Mouse (Mus musculus): Measurements from ENCODE around the gene Ppm1h.

Gene Ppm1h

GRCm38 (mm10) chr10:122857155-122857554, 178.6 kb downstream of the Ppm1h start:
- no peak for DNase-seq (ENCODE audit: low spot score in 2 of 2)

- no peak for DNase-seq (ENCODE audit: low spot score in 2 of 2)
These were observed 180.5 kb downstream of the Ppm1h start for GRCm38 (mm10) chr10:122858904-122859641.

GRCm38 (mm10) chr10:122859642-122859997, 181.1 kb downstream of the Ppm1h start:
- no peak for DNase-seq (ENCODE audit: low spot score in 2 of 2)

- DNase-seq (ENCODE audit: low spot score in 2 of 2) = no peak
These were observed 181.5 kb downstream of the Ppm1h start for GRCm38 (mm10) chr10:122860076-122860475.

- no peak for DNase-seq (ENCODE audit: low spot score in 2 of 2)
These were observed 183.3 kb downstream of the Ppm1h start for GRCm38 (mm10) chr10:122861696-122862385.

GRCm38 (mm10) chr10:122862386-122863023, 183.9 kb downstream of the Ppm1h start:
- DNase-seq (ENCODE audit: low spot score in 2 of 2) = no peak

GRCm38 (mm10) chr10:122869865-122870503, 191.4 kb downstream of the Ppm1h start:
- no peak for DNase-seq (ENCODE audit: low spot score in 2 of 2)

GRCm38 (mm10) chr10:122870848-122871494, 192.4 kb downstream of the Ppm1h start:
- no peak for DNase-seq (ENCODE audit: low spot score in 2 of 2)

- no peak for DNase-seq (ENCODE audit: low spot score in 2 of 2)
These were observed 194.2 kb downstream of the Ppm1h start for GRCm38 (mm10) chr10:122872720-122873119.

- no peak for DNase-seq (ENCODE audit: low spot score in 2 of 2)
These were observed 198.4 kb downstream of the Ppm1h start for GRCm38 (mm10) chr10:122876964-122877363.

- no peak for DNase-seq (ENCODE audit: low spot score in 2 of 2)
These were observed 198.9 kb downstream of the Ppm1h start for GRCm38 (mm10) chr10:122877436-122877835.

GRCm38 (mm10) chr10:122881456-122881855, 202.9 kb downstream of the Ppm1h start:
- no peak for DNase-seq (ENCODE audit: low spot score in 2 of 2)

- no peak for DNase-seq (ENCODE audit: low spot score in 2 of 2)
These were observed 204.1 kb downstream of the Ppm1h start for GRCm38 (mm10) chr10:122882614-122883013.

GRCm38 (mm10) chr10:122883823-122884743, 205.5 kb downstream of the Ppm1h start:
- peak; percentile 81 to 82 for DNase-seq (ENCODE audit: low spot score in 2 of 2)

- no peak for DNase-seq (ENCODE audit: low spot score in 2 of 2)
These were observed 206.7 kb downstream of the Ppm1h start for GRCm38 (mm10) chr10:122885301-122885700.

GRCm38 (mm10) chr10:122886055-122886915, 207.7 kb downstream of the Ppm1h start:
- peak; percentile 52 to 65 for DNase-seq (ENCODE audit: low spot score in 2 of 2)

GRCm38 (mm10) chr10:122886916-122887527, 208.5 kb downstream of the Ppm1h start:
- DNase-seq (ENCODE audit: low spot score in 2 of 2) = no peak

- DNase-seq (ENCODE audit: low spot score in 2 of 2) = peak; percentile 53 to 55
These were observed 209.1 kb downstream of the Ppm1h start for GRCm38 (mm10) chr10:122887528-122888183.

Measured in right cerebral cortex, postnatal 10 days (tissue).